Mouse (Mus musculus) heart, embryonic 14.5 days (tissue): ENCODE measurements at regions not wholly inside any gene's neighbourhood (a gene's known extent, or its start where the extent isn't known, plus 50 kb on each side); places are given as distances from the start of the nearest gene placed in this dataset.

Experiments
- ATAC-seq: fragments of 200-750 bp; cut with Nextera tagmentation; 2 replicates; pipeline ENCODE4 v1.8.0; 2017; ENCODE audit warnings: low read depth, moderate TSS enrichment; ENCODE audit not compliant: insufficient number of reproducible peaks, insufficient read depth, low FRiP score
- H3K27ac ChIP-seq, 2 experiments: fragments of 200-500 bp in 1 of 2; fragments of 300-500 bp in 1 of 2; sonication (generic) in 1 of 2; replicated peaks in 1 of 2; 2 replicates each; pipeline ENCODE4 v1.5.1; 2012 to 2014; ENCODE audit warnings: low read depth in 2 of 2, low read length in 2 of 2, control low read depth in 1 of 2, mild to moderate bottlenecking in 1 of 2, mixed read lengths in 1 of 2; ENCODE audit not compliant: control insufficient read depth in 1 of 2, insufficient read depth in 1 of 2
- H3K27me3 ChIP-seq: fragments of 300-500 bp; sonication (generic); 2 replicates; pipeline ENCODE4 v1.6.1; 2014; ENCODE audit warnings: mild to moderate bottlenecking, low read length, control low read depth; ENCODE audit not compliant: control insufficient read depth, insufficient read depth
- H3K36me3 ChIP-seq: fragments of 300-500 bp; sonication (generic); 2 replicates; pipeline ENCODE4 v1.6.1; 2014; ENCODE audit warnings: mild to moderate bottlenecking, control low read depth, low read length, mixed read lengths; ENCODE audit not compliant: control insufficient read depth, insufficient read depth
- H3K4me1 ChIP-seq, 2 experiments: fragments of 200-500 bp in 1 of 2; fragments of 300-500 bp in 1 of 2; sonication (generic) in 1 of 2; 2 replicates each; pipeline ENCODE4 v1.6.1; 2012 to 2014; ENCODE audit warnings: low read length in 2 of 2, control low read depth in 1 of 2, mixed read lengths in 1 of 2; ENCODE audit not compliant: control insufficient read depth in 2 of 2, insufficient read depth in 2 of 2
- H3K4me2 ChIP-seq: fragments of 300-500 bp; sonication (generic); 2 replicates; pipeline ENCODE4 v1.6.1; 2014; ENCODE audit warnings: mild to moderate bottlenecking, low read length
- H3K4me3 ChIP-seq, 2 experiments: fragments of 200-500 bp in 1 of 2; fragments of 300-500 bp in 1 of 2; sonication (generic) in 1 of 2; 2 replicates each; pipeline ENCODE4 v1.5.1; 2012 to 2014; ENCODE audit warnings: low read length in 2 of 2, mild to moderate bottlenecking in 2 of 2, control low read depth in 1 of 2, low read depth in 1 of 2, moderate library complexity in 1 of 2; ENCODE audit not compliant: control insufficient read depth in 1 of 2, insufficient read depth in 1 of 2
- H3K9ac ChIP-seq: fragments of 300-500 bp; sonication (generic); 2 replicates; pipeline ENCODE4 v1.6.1; 2014; ENCODE audit warnings: mild to moderate bottlenecking, low read length
- H3K9me3 ChIP-seq: fragments of 300-500 bp; sonication (generic); 2 replicates; pipeline ENCODE4 v1.6.1; 2016; ENCODE audit warnings: low read length, control low read depth; ENCODE audit not compliant: control insufficient read depth
- WGBS: fragments of 180-500 bp; shearing (Covaris S2); extraction: QIAGEN DNeasy Blood & Tissue Kit; methylation state at CpG from one replicate; pipeline ENCODE4 v1.1.7; 2014; 5-methylcytosine and 5-hydroxymethylcytosine counted together

GRCm38 (mm10) chr8:126177855-126178254 lies 120.5 kb upstream of the Slc35f3 start:
- Histone ChIP-seq H3K36me3 (no peaks in the 10 kb centered on the region), H3K4me2 (no peak overlapping the region), H3K4me3 (no peak overlapping the region), H3K9ac (no peak overlapping the region), H3K4me1 (peaks cover 7 to 11% of the 10 kb centered on the region in 2 experiments; a peak in 2 of 4 replicates), H3K9me3 (no peaks in the 10 kb centered on the region), H3K27me3 (no peaks in the 10 kb centered on the region), H3K27ac (no peak overlapping the region)
- 68% methylated on average over 10 of the region's 10 CpGs for WGBS
- ATAC-seq: no peak

GRCm38 (mm10) chr8:126188741-126189285 lies 109.5 kb upstream of the Slc35f3 start:
- Histone ChIP-seq H3K4me3 (no peak overlapping the region), H3K4me1 (no peaks in the 10 kb centered on the region), H3K4me2 (no peak overlapping the region), H3K9ac (no peak overlapping the region), H3K27ac (no peak overlapping the region), H3K9me3 (peaks cover 11% of the 10 kb centered on the region; the same call in 1 of the 2 replicates), H3K36me3 (no peaks in the 10 kb centered on the region), H3K27me3 (no peaks in the 10 kb centered on the region)
- 64% methylated on average over 5 of the region's 5 CpGs for WGBS
- no peak for ATAC-seq

DNA sequence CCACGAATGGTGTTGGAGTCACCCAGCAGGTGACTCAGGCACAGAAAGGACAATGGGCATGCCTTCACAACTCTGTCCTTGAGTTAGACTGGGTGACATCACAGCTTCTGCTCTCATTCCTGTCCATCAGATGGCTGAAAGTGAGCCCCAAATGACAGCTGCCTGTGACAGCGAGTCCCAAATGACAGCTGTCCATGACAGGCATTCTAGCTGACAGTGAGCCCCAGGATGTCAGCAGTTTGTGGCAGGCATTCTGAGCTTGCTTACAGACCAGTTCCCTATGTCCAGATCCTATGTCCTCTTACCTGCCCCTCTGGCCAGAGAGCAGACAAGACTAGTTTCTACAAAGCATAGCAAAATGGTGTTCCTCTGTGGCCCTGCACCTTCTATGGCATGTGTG lies 102.7 kb upstream of the Slc35f3 start:
- H3K4me2 ChIP-seq: no peak overlapping the region
- H3K4me1 ChIP-seq: no peaks in the 10 kb centered on the region
- no peak for ATAC-seq
- no peak overlapping the region for H3K4me3 ChIP-seq
- no peak overlapping the region for H3K9ac ChIP-seq
- no peaks in the 10 kb centered on the region for H3K36me3 ChIP-seq
- H3K27me3 ChIP-seq: no peaks in the 10 kb centered on the region
- H3K9me3 ChIP-seq: peaks cover 14% of the 10 kb centered on the region; the same call in 1 of the 2 replicates
- no peak overlapping the region for H3K27ac ChIP-seq
- 73% methylated on average over 2 of the region's 2 CpGs for WGBS

- WGBS: 81% methylated on average over 8 of the region's 8 CpGs
- H3K9me3 ChIP-seq: no peaks in the 10 kb centered on the region
- H3K4me1 ChIP-seq: no peaks in the 10 kb centered on the region
- H3K27me3 ChIP-seq: no peaks in the 10 kb centered on the region
- no peak overlapping the region for H3K4me3 ChIP-seq
- H3K4me2 ChIP-seq: no peak overlapping the region
- no peak overlapping the region for H3K27ac ChIP-seq
- no peak for ATAC-seq
- no peaks in the 10 kb centered on the region for H3K36me3 ChIP-seq
- H3K9ac ChIP-seq: no peak overlapping the region
These were observed 87.8 kb upstream of the Slc35f3 start for GRCm38 (mm10) chr8:126210561-126210960.

- Histone ChIP-seq H3K4me2 (no peak overlapping the region), H3K4me1 (no peaks in the 10 kb centered on the region), H3K4me3 (no peak overlapping the region), H3K27ac (no peak overlapping the region), H3K9ac (no peak overlapping the region), H3K27me3 (no peaks in the 10 kb centered on the region), H3K9me3 (no peaks in the 10 kb centered on the region), H3K36me3 (no peaks in the 10 kb centered on the region)
- 78% methylated on average over 5 of the region's 5 CpGs for WGBS
- no peak for ATAC-seq
These were observed 85.6 kb upstream of the Slc35f3 start for GRCm38 (mm10) chr8:126212802-126213201.

DNA sequence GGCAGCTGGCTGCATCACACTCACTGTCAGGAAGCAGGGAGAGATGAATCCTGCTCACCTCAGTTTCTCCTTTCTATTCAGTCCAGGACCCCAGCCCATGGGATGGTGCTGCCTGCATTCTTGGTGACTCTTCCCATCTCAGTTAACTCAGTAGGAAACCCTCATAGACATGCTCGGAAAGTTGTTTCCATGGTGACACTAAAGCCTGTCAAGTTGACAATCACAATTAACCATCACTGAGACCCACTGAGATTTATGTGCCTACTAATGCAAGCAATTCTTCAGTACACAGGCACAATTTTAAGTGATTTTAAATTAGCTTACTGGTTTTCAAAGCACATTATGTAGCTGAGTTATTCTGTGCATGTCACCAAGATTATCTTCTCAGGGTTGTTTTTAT lies 83.8 kb upstream of the Slc35f3 start:
- ATAC-seq: no peak
- no peak overlapping the region for H3K4me3 ChIP-seq
- WGBS: 38% methylated on average over 1 of the region's 1 CpGs
- no peaks in the 10 kb centered on the region for H3K27me3 ChIP-seq
- no peaks in the 10 kb centered on the region for H3K4me1 ChIP-seq
- no peaks in the 10 kb centered on the region for H3K9me3 ChIP-seq
- no peaks in the 10 kb centered on the region for H3K36me3 ChIP-seq
- no peak overlapping the region for H3K27ac ChIP-seq
- no peak overlapping the region for H3K4me2 ChIP-seq
- no peak overlapping the region for H3K9ac ChIP-seq

DNA sequence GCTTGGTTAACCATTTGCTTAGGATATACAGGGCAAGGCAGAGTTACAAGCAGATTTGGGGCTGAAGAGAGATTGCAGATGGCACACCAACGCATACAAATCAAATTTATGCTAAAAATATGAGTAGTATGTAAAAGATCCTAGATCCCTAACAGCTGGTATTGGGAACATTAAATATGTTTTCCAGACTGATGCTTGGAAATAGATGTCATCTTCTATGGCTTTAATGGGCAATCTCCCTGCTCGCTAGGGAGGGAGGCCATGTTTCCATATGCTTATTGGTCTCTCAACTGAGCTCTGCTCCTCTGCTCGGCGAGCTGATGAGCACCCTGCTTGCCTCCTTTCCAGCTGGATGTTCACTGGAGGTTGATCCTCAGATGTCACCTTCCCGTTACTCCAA lies 82.0 kb upstream of the Slc35f3 start:
- no peak overlapping the region for H3K4me3 ChIP-seq
- no peak overlapping the region for H3K4me2 ChIP-seq
- H3K27ac ChIP-seq: no peak overlapping the region
- H3K9ac ChIP-seq: no peak overlapping the region
- H3K36me3 ChIP-seq: no peaks in the 10 kb centered on the region
- H3K27me3 ChIP-seq: no peaks in the 10 kb centered on the region
- WGBS: 77% methylated on average over 5 of the region's 5 CpGs
- no peak for ATAC-seq
- no peaks in the 10 kb centered on the region for H3K9me3 ChIP-seq
- no peaks in the 10 kb centered on the region for H3K4me1 ChIP-seq

DNA sequence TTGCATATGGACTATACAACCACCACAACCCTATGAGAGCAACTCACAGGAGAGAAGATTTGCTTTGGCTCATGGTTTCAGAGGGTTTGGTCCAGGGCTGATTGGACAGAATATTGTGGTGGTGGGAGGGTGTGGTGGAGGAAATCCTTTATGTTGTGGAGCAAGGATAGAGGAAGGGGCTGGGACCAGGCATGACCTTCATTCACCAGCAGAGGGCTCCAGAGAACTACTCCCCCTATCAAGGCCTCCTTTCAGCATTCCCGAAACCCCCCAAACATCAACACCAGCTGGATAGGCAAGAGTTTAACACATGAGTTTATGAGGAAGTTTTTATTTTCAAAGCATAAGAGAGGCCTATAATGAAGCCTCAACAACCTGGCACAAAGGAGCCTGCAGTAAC lies 76.7 kb upstream of the Slc35f3 start:
- Histone ChIP-seq H3K9ac (no peak overlapping the region), H3K4me1 (no peaks in the 10 kb centered on the region), H3K27ac (no peak overlapping the region), H3K27me3 (no peaks in the 10 kb centered on the region), H3K4me2 (no peak overlapping the region), H3K9me3 (no peaks in the 10 kb centered on the region), H3K36me3 (no peaks in the 10 kb centered on the region), H3K4me3 (no peak overlapping the region)
- no peak for ATAC-seq
- 40% methylated on average over 1 of the region's 1 CpGs for WGBS
